Mouse (Mus musculus) left cerebral cortex, adult 8-10 months (tissue): ENCODE measurements around the gene Hcst. TPM values are rescaled to one million over a fixed set of nuclear protein-coding genes. Genes with fewer than 3 reads are reported as not detected.

Experiments
- DNase-seq, 2 experiments: peaks; one replicate each; pipeline ENCODE4 v3.0.0; 2022; ENCODE audit warnings: low spot score in 2 of 2
- total RNA-seq, 4 experiments: library from RNA; stranded (reverse); gene quantifications; 2 replicates each; pipeline ENCODE4 v1.2.4; 2022

Gene Hcst
- total RNA-seq, 4 experiments from 2014 or later, result 1.4 to 3.0 (median 2.1) TPM; not detected in 1

GRCm38 (mm10) chr7:30380061-30380460 lies 39.6 kb downstream of the Hcst start:
- DNase-seq, result no peak

DNA sequence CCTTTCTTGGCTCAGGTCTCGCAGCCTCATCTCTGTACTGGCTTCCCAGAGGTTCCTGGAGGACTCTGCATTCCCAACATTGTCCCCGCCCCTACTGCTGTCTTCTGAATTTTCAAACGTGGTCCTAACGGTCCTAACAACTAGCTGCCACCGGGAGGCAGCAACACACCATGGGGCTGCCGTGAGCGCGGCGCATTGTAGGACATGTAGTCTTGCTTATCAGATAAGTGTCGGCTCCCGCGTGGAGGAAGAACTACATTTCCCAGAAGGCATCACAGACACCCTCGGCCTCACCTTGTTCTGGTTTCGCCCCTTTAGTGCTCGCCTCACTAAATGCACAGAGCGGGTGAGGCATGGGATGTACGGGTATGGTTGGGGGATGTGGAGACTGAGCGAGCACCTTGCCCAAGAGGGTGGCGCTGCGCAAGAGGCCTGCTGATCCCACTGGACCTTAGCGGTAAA lies 46.1 kb downstream of the Hcst start:
- peak; percentile 85 to 97 for DNase-seq

Other genes starting within 250 kb of the Hcst start
- 1 to 10 TPM; 3.7 to 9.1 (median 5.7) TPM for gene Cox7a1, start 235.7 kb downstream of the Hcst start, total RNA-seq
- gene Capns1, start 221.0 kb downstream of the Hcst start, total RNA-seq, result 100 to 1,000 TPM; 173 to 205 (median 180) TPM
- gene Polr2i, start 187.9 kb downstream of the Hcst start, total RNA-seq, result 10 to 100 TPM; 56.6 to 66.4 (median 60.7) TPM
- gene Tbcb, start 187.6 kb downstream of the Hcst start, total RNA-seq, result 100 to 1,000 TPM; 119 to 124 (median 122) TPM
- gene Ovol3, start 184.1 kb downstream of the Hcst start, total RNA-seq, result not detected
- gene Thap8, start 139.8 kb downstream of the Hcst start, total RNA-seq, result under 1 TPM; 0.36 to 0.50 (median 0.38) TPM
- gene Wdr62, start 139.4 kb downstream of the Hcst start, total RNA-seq, result 1 to 10 TPM; 1.4 to 2.9 (median 1.8) TPM
- gene Clip3, start 128.1 kb downstream of the Hcst start, total RNA-seq, result 100 to 1,000 TPM; 377 to 471 (median 424) TPM
- gene Alkbh6, start 111.1 kb downstream of the Hcst start, total RNA-seq, result 10 to 100 TPM; 60.6 to 74.5 (median 62.8) TPM
- 10 to 100 TPM in 1 of 4 experiments, 1 to 10 TPM in 3; 7.4 to 10.5 (median 8.8) TPM for gene Syne4, start 105.0 kb downstream of the Hcst start, total RNA-seq
- under 1 TPM in 3 of 4 experiments, not detected in 1; 0.34 to 0.87 (median 0.48) TPM for gene E130208F15Rik, start 98.1 kb downstream of the Hcst start, total RNA-seq
- gene Sdhaf1, start 96.0 kb downstream of the Hcst start, total RNA-seq, result 10 to 100 TPM in 1 of 4 experiments, 1 to 10 TPM in 3; 8.3 to 10.0 (median 9.0) TPM
- 10 to 100 TPM; 29.0 to 31.8 (median 31.0) TPM for gene Lrfn3, start 57.1 kb downstream of the Hcst start, total RNA-seq
- 100 to 1,000 TPM in 2 of 4 experiments, 10 to 100 TPM in 2; 25.2 to 334 (median 134) TPM for gene Tyrobp, start 6.1 kb downstream of the Hcst start, total RNA-seq
- 1 to 10 TPM; 2.2 to 4.5 (median 2.8) TPM for gene Nfkbid, start 1.9 kb upstream of the Hcst start, total RNA-seq
- gene Aplp1, start 25.7 kb upstream of the Hcst start, total RNA-seq, result 1,000 to 10,000 TPM; 1,239 to 1,309 (median 1,269) TPM
- 10 to 100 TPM in 1 of 4 experiments, 1 to 10 TPM in 3; 5.5 to 10.2 (median 7.5) TPM for gene Kirrel2, start 37.8 kb upstream of the Hcst start, total RNA-seq
- under 1 TPM; 0.68 to 0.82 (median 0.75) TPM for gene Nphs1, start 38.5 kb upstream of the Hcst start, total RNA-seq
- gene Prodh2, start 73.8 kb upstream of the Hcst start, total RNA-seq, result not detected
- gene Arhgap33, start 115.2 kb upstream of the Hcst start, total RNA-seq, result 100 to 1,000 TPM; 177 to 184 (median 178) TPM
- 1 to 10 TPM; 5.5 to 8.1 (median 6.4) TPM for gene Hspb6, start 132.3 kb upstream of the Hcst start, total RNA-seq
- gene Proser3, start 132.4 kb upstream of the Hcst start, total RNA-seq, result 1 to 10 TPM; 3.4 to 4.4 (median 4.0) TPM
- gene Lin37, start 140.0 kb upstream of the Hcst start, total RNA-seq, result 10 to 100 TPM; 33.8 to 45.0 (median 41.1) TPM
- gene U2af1l4, start 143.4 kb upstream of the Hcst start, total RNA-seq, result 10 to 100 TPM; 61.5 to 76.6 (median 71.7) TPM
- gene Gm49396, start 143.5 kb upstream of the Hcst start, total RNA-seq, result 1 to 10 TPM; 5.7 to 7.5 (median 6.3) TPM
- 100 to 1,000 TPM in 3 of 4 experiments, 10 to 100 TPM in 1; 97.2 to 102 (median 101) TPM for gene Psenen, start 143.8 kb upstream of the Hcst start, total RNA-seq
- gene Igflr1, start 145.6 kb upstream of the Hcst start, total RNA-seq, result 1 to 10 TPM; 2.5 to 3.8 (median 2.8) TPM
- 10 to 100 TPM; 43.7 to 52.9 (median 47.6) TPM for gene Kmt2b, start 168.9 kb upstream of the Hcst start, total RNA-seq
- not detected for gene Zbtb32, start 179.1 kb upstream of the Hcst start, total RNA-seq
- under 1 TPM in 3 of 4 experiments, not detected in 1; 0.23 to 0.51 (median 0.35) TPM for gene Upk1a, start 193.0 kb upstream of the Hcst start, total RNA-seq
- 100 to 1,000 TPM; 641 to 753 (median 694) TPM for gene Cox6b1, start 206.3 kb upstream of the Hcst start, total RNA-seq
- gene Etv2, start 216.0 kb upstream of the Hcst start, total RNA-seq, result not detected
- gene Rbm42, start 230.5 kb upstream of the Hcst start, total RNA-seq, result 10 to 100 TPM; 57.5 to 68.0 (median 63.6) TPM
- 1 to 10 TPM; 5.6 to 9.1 (median 7.3) TPM for gene Haus5, start 245.1 kb upstream of the Hcst start, total RNA-seq